Mouse (Mus musculus) adrenal gland, adult 2 months (tissue): ENCODE measurements at regions not wholly inside any gene's neighbourhood (a gene's known extent, or its start where the extent isn't known, plus 50 kb on each side); places are given as distances from the start of the nearest gene placed in this dataset.
"Not testable (repeated sequence)": the region's sequence is repeated elsewhere in the genome, so short reads cannot be mapped to it uniquely, and the experiment has no call there.

Experiments
- DNase-seq: peaks from one replicate; pipeline ENCODE4 v3.0.0; 2021

GRCm38 (mm10) chr6:7120136-7120535 lies 164.3 kb downstream of the Sdhaf3 start:
- peak; percentile 51 for DNase-seq

- DNase-seq = no peak
These were observed 177.2 kb downstream of the Sdhaf3 start for GRCm38 (mm10) chr6:7133042-7133441.

GRCm38 (mm10) chr6:7134062-7134461 lies 178.3 kb downstream of the Sdhaf3 start:
- no peak for DNase-seq

- no peak for DNase-seq
These were observed 179.1 kb downstream of the Sdhaf3 start for GRCm38 (mm10) chr6:7134888-7135287.

GRCm38 (mm10) chr6:7181711-7182110 lies 225.9 kb downstream of the Sdhaf3 start:
- no peak for DNase-seq

DNA sequence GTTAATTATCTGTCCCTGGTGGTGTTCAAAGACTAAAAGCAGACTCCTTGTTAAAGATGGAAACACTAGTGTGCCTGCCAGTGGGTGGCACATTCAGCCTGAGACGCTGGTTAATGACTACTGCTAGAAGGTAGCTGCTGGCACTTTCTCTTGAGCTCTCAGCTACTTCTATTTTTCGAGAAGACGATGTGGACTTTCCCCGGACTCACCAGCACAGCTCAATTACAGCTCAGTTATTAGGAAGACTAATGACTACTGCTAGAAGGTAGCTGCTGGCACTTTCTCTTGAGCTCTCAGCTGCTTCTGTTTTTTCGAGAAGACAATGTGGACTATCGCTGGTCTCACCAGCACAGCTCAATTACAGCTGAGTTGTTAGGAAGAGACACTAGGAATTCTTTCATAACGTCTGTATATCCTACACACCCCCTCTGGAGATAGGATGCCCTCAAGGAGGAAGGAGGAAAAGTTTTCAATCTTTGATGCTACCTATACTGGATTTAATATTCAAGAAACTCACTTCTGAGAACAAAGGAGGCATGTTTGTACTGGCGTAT lies 243.3 kb downstream of the Sdhaf3 start:
- DNase-seq = no peak

- no peak for DNase-seq
These were observed 260.1 kb downstream of the Sdhaf3 start for GRCm38 (mm10) chr6:7215880-7216279.

DNA sequence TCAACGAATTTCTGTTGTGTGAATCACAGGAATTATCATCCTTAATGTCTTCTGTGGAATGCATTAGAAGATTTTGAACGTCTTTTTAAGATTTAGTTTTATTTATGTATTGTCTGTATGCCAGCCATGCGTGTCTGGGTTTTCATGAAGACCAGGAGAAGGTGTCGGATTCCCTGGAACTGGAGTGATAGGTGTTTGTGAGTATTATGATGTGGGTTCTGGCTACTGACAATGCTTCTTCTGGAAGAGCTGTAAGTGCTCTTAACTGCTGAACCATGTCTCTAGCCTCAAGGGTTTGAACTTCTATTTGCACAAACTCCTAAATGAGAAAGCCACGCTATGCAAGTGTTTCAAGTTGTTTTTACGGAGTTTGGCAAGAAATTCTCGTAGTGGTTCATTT lies 296.5 kb downstream of the Sdhaf3 start:
- DNase-seq = no peak

DNA sequence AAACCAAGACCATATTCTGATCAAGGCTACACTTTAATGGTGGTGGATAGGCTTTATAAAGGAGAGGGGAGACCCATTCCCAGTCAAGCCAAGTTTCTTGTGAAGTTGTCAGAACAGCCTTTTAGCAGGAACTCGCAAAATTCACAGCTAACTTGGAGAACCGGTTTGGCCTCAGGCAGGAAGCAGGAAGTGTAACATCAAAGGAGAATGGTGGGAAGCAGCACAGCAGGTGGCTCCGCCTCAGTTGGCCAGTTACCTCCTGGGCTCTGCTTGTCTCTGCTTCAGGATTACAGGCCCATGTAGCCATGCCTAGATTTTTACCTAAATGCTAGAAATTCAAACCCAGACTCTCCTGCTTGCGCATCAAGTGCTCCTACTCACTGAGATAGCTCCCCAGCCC lies 277.2 kb upstream of the Tac1 start:
- DNase-seq = no peak

DNA sequence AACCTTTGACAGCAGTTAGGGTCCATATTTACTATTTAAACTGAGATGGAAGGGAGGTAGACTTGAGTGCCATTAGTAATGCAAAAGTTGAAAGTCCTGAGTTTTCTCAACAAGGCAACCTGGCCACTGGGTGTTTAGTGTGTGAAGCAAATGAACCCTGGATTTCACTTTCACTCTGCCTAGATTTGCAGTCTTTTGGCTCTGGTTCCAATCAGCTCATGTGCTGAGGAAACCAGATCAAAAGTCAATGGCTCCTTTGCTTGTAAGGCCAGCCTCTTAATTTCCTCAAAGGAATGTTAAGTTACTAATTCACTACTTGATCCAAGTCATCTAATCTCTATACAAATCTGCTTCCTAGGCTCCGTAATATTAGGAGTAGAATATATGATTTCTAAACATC lies 247.7 kb upstream of the Tac1 start:
- DNase-seq = no peak

GRCm38 (mm10) chr6:7313496-7313895 lies 241.2 kb upstream of the Tac1 start:
- no peak for DNase-seq

DNA sequence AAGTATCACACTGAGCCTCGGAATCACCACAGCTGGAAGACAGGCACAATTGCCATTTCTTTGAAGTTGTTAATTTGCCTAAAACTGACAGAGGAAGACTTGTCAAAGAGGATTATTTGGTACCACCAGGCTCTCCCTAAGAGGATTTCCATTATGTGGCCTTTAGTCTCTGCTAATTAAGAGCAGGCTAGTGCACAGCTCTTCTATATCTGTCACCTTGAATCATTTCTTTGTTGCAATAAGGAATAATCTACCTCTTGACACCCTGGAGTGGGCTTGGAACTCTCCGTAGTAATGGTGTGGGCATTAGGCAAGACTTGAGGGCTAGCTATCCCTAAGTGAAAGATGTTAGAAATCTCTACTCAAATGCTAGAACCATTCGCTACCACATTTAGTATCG lies 227.7 kb upstream of the Tac1 start:
- DNase-seq = no peak

DNA sequence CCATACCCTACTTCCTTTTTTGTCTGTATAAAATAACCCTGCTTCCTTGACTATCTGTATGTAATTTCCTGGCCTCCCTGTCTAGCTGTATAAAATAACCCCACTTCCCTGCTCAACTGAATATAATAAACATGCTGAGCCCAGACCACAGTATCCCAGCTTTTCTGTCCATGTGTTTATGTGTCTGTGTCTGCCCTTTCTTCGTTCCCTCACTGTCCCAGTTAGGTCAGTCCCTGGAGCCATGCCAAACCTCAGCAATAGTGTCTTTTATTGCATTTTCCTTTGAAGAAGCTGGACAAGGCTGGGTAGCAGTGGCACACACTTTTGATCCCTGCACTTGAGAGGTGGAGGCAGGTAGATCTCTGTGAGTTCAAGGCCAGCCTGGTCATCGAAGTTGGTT lies 198.0 kb upstream of the Tac1 start:
- peak; percentile 4 for DNase-seq

GRCm38 (mm10) chr6:7367166-7367565 lies 187.5 kb upstream of the Tac1 start:
- DNase-seq = no peak

- DNase-seq = no peak
These were observed 180.1 kb upstream of the Tac1 start for GRCm38 (mm10) chr6:7374629-7375028.

- DNase-seq = no peak
These were observed 178.8 kb upstream of the Tac1 start for GRCm38 (mm10) chr6:7375851-7376250.

DNA sequence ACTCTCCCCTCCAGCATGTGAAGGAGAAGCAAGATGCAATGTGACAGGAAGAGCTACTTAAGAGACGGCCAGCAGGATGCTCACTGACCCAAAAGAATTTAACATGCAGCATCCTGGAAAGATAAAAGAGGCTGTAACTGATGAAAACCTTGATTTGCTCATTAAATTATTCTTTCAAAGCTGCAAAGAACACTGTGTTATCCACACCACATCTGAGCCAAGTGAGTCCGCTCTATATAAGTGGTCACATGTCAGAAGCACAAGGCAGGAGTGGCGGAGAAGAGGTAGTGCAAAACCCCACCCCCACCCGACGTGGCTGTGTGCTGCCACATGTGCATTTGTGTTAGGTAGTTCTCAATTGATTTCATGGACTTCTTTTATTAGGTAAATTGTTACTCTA lies 176.0 kb upstream of the Tac1 start:
- DNase-seq = no peak

- no peak for DNase-seq
These were observed 129.9 kb upstream of the Tac1 start for GRCm38 (mm10) chr6:7424731-7425130.

DNA sequence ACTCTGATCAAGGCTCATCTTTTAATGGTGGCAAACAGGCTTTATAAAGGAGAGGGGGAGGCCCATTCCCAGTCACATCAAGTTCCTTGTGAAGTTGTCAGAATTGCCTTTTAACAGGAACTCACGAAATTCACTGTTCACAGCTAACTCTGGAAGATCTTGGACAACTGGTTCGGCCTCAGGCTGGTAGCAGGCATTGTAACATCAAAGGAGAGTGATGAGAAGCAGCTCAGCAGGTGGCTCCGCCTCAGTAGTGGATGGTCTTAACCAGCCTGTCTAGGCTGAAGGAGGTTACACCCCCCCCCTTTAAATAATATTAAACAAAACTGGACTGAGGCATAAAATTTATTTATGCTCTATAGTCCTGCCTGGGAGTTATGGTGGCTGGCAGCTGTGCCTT lies 113.0 kb upstream of the Tac1 start:
- no peak for DNase-seq

- DNase-seq = not testable (repeated sequence)
These were observed 112.4 kb upstream of the Tac1 start for GRCm38 (mm10) chr6:7442286-7442685.

GRCm38 (mm10) chr6:7455881-7456280 lies 98.8 kb upstream of the Tac1 start:
- no peak for DNase-seq

- peak; percentile 70 for DNase-seq
These were observed 90.8 kb upstream of the Tac1 start for GRCm38 (mm10) chr6:7463896-7464295.

- DNase-seq = peak; percentile 5
These were observed 90.3 kb upstream of the Tac1 start for GRCm38 (mm10) chr6:7464346-7464745.

DNA sequence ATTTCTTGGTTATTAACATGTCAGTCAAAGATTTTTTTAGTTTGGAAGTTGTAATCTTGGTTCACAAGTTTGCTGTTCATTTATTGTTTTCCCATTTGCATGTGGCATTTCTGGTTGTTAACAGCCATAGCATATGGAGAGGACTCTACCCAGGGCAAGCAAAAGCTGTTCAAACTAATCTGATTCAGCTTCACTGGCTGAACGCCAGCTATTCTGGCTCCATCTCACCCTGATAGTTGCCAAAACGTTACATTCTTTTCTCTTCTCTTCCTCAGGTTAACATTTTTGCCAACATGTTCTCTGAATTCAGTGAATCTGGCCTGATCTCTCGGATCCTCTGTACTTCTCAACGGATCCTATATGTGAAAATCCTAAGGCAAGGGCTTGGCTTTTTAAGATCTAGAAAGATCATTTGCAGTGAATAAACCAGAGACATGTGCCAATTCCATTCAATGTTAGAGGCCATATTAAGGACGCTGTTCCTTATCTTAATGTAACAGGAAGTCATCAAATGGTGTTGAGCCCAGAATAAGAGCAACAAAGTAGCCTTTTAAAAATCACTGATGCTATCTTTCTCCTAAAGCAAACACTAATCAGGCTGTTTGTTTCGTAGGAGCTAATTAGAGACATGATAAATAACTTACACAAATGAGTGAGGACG lies 82.2 kb upstream of the Tac1 start:
- DNase-seq = peak; percentile 15
